Comparison of ENCODE assay signal across 8 mouse cellular contexts in genomic region chr11:5837251-5838246, GRCm38 (mm10). TPM values are rescaled to one million over a fixed set of nuclear protein-coding genes. Genes with fewer than 3 reads are reported as not detected.
DNase-seq lines count a peak whose midpoint lies in the region; ATAC-seq and TF ChIP-seq lines count a peak whose summit lies in the region.

Gene Polm, minus strand, starts transcription at chr11:5838016.

- no peaks in the 10 kb centered on the region for H3K79me3 ChIP-seq in C2C12 (ENCODE audit: low read depth)

- TF ChIP-seq POLR2A in brain, embryonic 14.5 days (IDR thresholded peaks at IDR 0.05; ENCODE audit: borderline replicate concordance, extremely low read depth, insufficient read depth, insufficient read length, poor library complexity, severe bottlenecking) = no peak
- TF ChIP-seq POLR2A in liver, adult 2 months (IDR thresholded peaks at IDR 0.05; ENCODE audit: extremely low read depth, insufficient read depth, low read length) = no peak; the same call in 1 of the 2 replicates
- TF ChIP-seq POLR2A in myocyte (IDR thresholded peaks at IDR 0.05; ENCODE audit: insufficient read length, low read depth) = peak; percentile 75

- H3K79me2 ChIP-seq in C2C12 (ENCODE audit: control insufficient read depth, insufficient read depth) (no peaks in the 10 kb centered on the region), myocyte (ENCODE audit: control insufficient read depth, insufficient read depth) (no peaks in the 10 kb centered on the region)
- no peaks in the 10 kb centered on the region for H3K79me2 ChIP-seq in liver, adult 2 months (ENCODE audit: control insufficient read depth, insufficient read depth, low read length)

- H3K4me3 ChIP-seq in C2C12 (ENCODE audit: insufficient read depth, poor library complexity, severe bottlenecking) (peak within 1 kb of the TSS; percentile 55), myocyte (peak within 1 kb of the TSS; percentile 37)
- peak within 1 kb of the TSS; percentile 82 for H3K4me3 ChIP-seq in erythroblast, embryonic 14.5 days (replicated peaks)
- peak within 1 kb of the TSS; percentile 76 for H3K4me3 ChIP-seq in heart, embryonic 11.5 days (ENCODE audit: low read depth, low read length)
- peak within 1 kb of the TSS; percentile 64 for H3K4me3 ChIP-seq in kidney, embryonic 16.5 days (ENCODE audit: low read length)
- H3K4me3 ChIP-seq in liver, adult 2 months (ENCODE audit: insufficient read depth, low read depth, low read length) = peak within 1 kb of the TSS; percentile 93

- peak within 1 kb of the TSS; percentile 76 for H3K4me2 ChIP-seq in heart, embryonic 11.5 days
- peak within 1 kb of the TSS; percentile 78 for H3K4me2 ChIP-seq in kidney, embryonic 16.5 days (replicated peaks; ENCODE audit: low read depth, low read length)
- H3K4me2 ChIP-seq in myocyte (ENCODE audit: low read depth) = peak within 1 kb of the TSS; percentile 83

- H3K36me3 ChIP-seq in C2C12 (ENCODE audit: control insufficient read depth, insufficient read depth) = peaks cover 16% of the 10 kb centered on the region
- peaks cover 9% of the 10 kb centered on the region for H3K36me3 ChIP-seq in erythroblast, embryonic 14.5 days (ENCODE audit: control insufficient read depth)
- H3K36me3 ChIP-seq in heart, embryonic 11.5 days (ENCODE audit: control insufficient read depth, insufficient read depth, low read length) = peaks cover 10% of the 10 kb centered on the region; the same call in 1 of the 2 replicates
- H3K36me3 ChIP-seq in kidney, embryonic 16.5 days (ENCODE audit: insufficient read depth, low read length) = peaks cover 21% of the 10 kb centered on the region
- H3K36me3 ChIP-seq in liver, adult 2 months (ENCODE audit: control insufficient read depth, insufficient read depth, low read length) = no peaks in the 10 kb centered on the region
- no peaks in the 10 kb centered on the region for H3K36me3 ChIP-seq in myocyte (ENCODE audit: control insufficient read depth, insufficient read depth)
- H3K36me3 ChIP-seq in splenic B cell, adult 2 months (ENCODE audit: control insufficient read depth, insufficient read depth, low read length, poor library complexity, severe bottlenecking) = no peaks in the 10 kb centered on the region

- peak; percentile 48 for TF ChIP-seq CTCF in C2C12 (IDR thresholded peaks at IDR 0.05; ENCODE audit: control insufficient read depth, insufficient read depth, insufficient read length)
- peak; percentile 70 for TF ChIP-seq CTCF in brain, embryonic 14.5 days (IDR thresholded peaks at IDR 0.05; ENCODE audit: borderline replicate concordance, extremely low read depth, insufficient read depth, insufficient read length)
- TF ChIP-seq CTCF in liver, adult 2 months (IDR thresholded peaks at IDR 0.05; ENCODE audit: low read depth, low read length) = peak; percentile 85

- H3K9ac ChIP-seq in heart, embryonic 11.5 days (ENCODE audit: low read depth, low read length) = peak within 1 kb of the TSS; percentile 81
- peak within 1 kb of the TSS; percentile 76 for H3K9ac ChIP-seq in kidney, embryonic 16.5 days (replicated peaks; ENCODE audit: low read length)
- H3K9ac ChIP-seq in liver, adult 2 months (ENCODE audit: low read depth, low read length) = peak within 1 kb of the TSS; percentile 87

- peak within 1 kb of the TSS; percentile 77 for H3K27ac ChIP-seq in heart, embryonic 11.5 days (ENCODE audit: low read depth, low read length)
- peak within 1 kb of the TSS; percentile 86 for H3K27ac ChIP-seq in kidney, embryonic 16.5 days (ENCODE audit: low read length)
- H3K27ac ChIP-seq in liver, adult 2 months (replicated peaks; ENCODE audit: insufficient read depth, low read depth, low read length) = peak within 1 kb of the TSS; percentile 64

- H3ac ChIP-seq in C2C12 (ENCODE audit: control insufficient read depth, insufficient read length, low read depth) = peak within 1 kb of the TSS; percentile 61
- H3ac ChIP-seq in myocyte (ENCODE audit: control insufficient read depth, insufficient read length) = peak within 1 kb of the TSS; percentile 3

- peaks cover 5% of the 10 kb centered on the region; the same call in 1 of the 2 replicates for H3K9me3 ChIP-seq in erythroblast, embryonic 14.5 days (ENCODE audit: control insufficient read depth, low read length)
- H3K9me3 ChIP-seq in heart, embryonic 11.5 days (replicated peaks; ENCODE audit: control insufficient read depth, low read length) = no peaks in the 10 kb centered on the region; the same call in 1 of the 2 replicates
- H3K9me3 ChIP-seq in kidney, embryonic 16.5 days (ENCODE audit: low read length) = 0 out of 2 replicates have a peak, but pooled peaks cover 2% of the 10 kb centered on the region

- DNase-seq in brain, embryonic 14.5 days (ENCODE audit: low read depth) = peak; percentile 96
- DNase-seq in liver, adult 2 months (ENCODE audit: extremely low read depth, low read depth, low spot score) = peak; percentile 76
- peak; percentile 91 for DNase-seq in splenic B cell, adult 2 months (ENCODE audit: low read depth, low spot score)

- WGBS in heart, embryonic 11.5 days (ENCODE audit: insufficient replicate concordance) = under 1% methylated on average over 63 of the region's 63 CpGs
- under 1% methylated on average over 63 of the region's 63 CpGs for WGBS in kidney, embryonic 16.5 days
- WGBS in liver, adult 2 months = under 1% methylated on average over 63 of the region's 63 CpGs

- peak; percentile 94 for ATAC-seq in heart, embryonic 11.5 days (replicated peaks; ENCODE audit: insufficient number of reproducible peaks, low FRiP score, low TSS enrichment)
- peak; percentile 97 for ATAC-seq in kidney, embryonic 16.5 days (ENCODE audit: low FRiP score, low TSS enrichment)

- H3K4me1 ChIP-seq in erythroblast, embryonic 14.5 days (ENCODE audit: control insufficient read depth) = peaks cover 22% of the 10 kb centered on the region
- H3K4me1 ChIP-seq in heart, embryonic 11.5 days (ENCODE audit: control insufficient read depth, insufficient read depth, low read length) = 0 out of 2 replicates have a peak, but pooled peaks cover 3% of the 10 kb centered on the region
- peaks cover 11% of the 10 kb centered on the region; the same call in 1 of the 2 replicates for H3K4me1 ChIP-seq in kidney, embryonic 16.5 days (ENCODE audit: insufficient read depth, low read length)
- H3K4me1 ChIP-seq in liver, adult 2 months (ENCODE audit: control insufficient read depth, insufficient read depth, low read length) = 0 out of 2 replicates have a peak, but pooled peaks cover 2% of the 10 kb centered on the region

- H3K27me3 ChIP-seq in C2C12 (ENCODE audit: control insufficient read depth, insufficient read depth, insufficient read length) (no peaks in the 10 kb centered on the region), myocyte (ENCODE audit: control insufficient read depth, insufficient read depth, insufficient read length) (no peaks in the 10 kb centered on the region)
- no peaks in the 10 kb centered on the region for H3K27me3 ChIP-seq in erythroblast, embryonic 14.5 days (ENCODE audit: control insufficient read depth)
- no peaks in the 10 kb centered on the region for H3K27me3 ChIP-seq in heart, embryonic 11.5 days (ENCODE audit: control insufficient read depth, insufficient read depth, low read length)
- H3K27me3 ChIP-seq in kidney, embryonic 16.5 days (ENCODE audit: insufficient read depth, low read length) = no peaks in the 10 kb centered on the region
- no peaks in the 10 kb centered on the region for H3K27me3 ChIP-seq in liver, adult 2 months (ENCODE audit: control insufficient read depth, insufficient read depth, low read length)
- H3K27me3 ChIP-seq in splenic B cell, adult 2 months (ENCODE audit: control insufficient read depth, insufficient read depth, low read length, poor library complexity, severe bottlenecking) = no peaks in the 10 kb centered on the region

TF ChIP-seq in C2C12, 6 proteins besides CTCF, POLR2A, EP300 and RAD21:
- TF ChIP-seq MYOD1 (IDR thresholded peaks at IDR 0.05; ENCODE audit: control insufficient read depth, insufficient read length, low read depth) (peak; percentile 59), USF1 (IDR thresholded peaks at IDR 0.05; ENCODE audit: low read depth) (no peak)

TF ChIP-seq in myocyte, 11 proteins besides CTCF, POLR2A, EP300 and RAD21:
- no peak for TF ChIP-seq USF1 (IDR thresholded peaks at IDR 0.05; ENCODE audit: low read depth)
- TF ChIP-seq E2F4 (IDR thresholded peaks at IDR 0.05; ENCODE audit: insufficient read depth) = no peak
- TF ChIP-seq SRF (IDR thresholded peaks at IDR 0.05; ENCODE audit: control insufficient read depth, insufficient read length, low read depth) = no peak
- peak; percentile 33 for TF ChIP-seq POLR2AphosphoS2 (IDR thresholded peaks at IDR 0.05; ENCODE audit: insufficient read length, low read depth)
- TF ChIP-seq MYOG (IDR thresholded peaks at IDR 0.05; ENCODE audit: control insufficient read depth in 1 of 3, insufficient read depth in 1 of 3, insufficient read length in 2 of 3, low read depth in 2 of 3) = peak; percentile 8 to 82 (median 74)
- no peak for TF ChIP-seq CEBPB (IDR thresholded peaks at IDR 0.05; ENCODE audit: insufficient read depth, poor library complexity, severe bottlenecking)
- TF ChIP-seq REST (IDR thresholded peaks at IDR 0.05; ENCODE audit: insufficient read depth, insufficient read length) = no peak
- TF ChIP-seq MAX (IDR thresholded peaks at IDR 0.05; ENCODE audit: low read depth) = no peak
- TF ChIP-seq MYOD1 (IDR thresholded peaks at IDR 0.05; ENCODE audit: control insufficient read depth in 1 of 3, insufficient read length in 2 of 3, low read depth in 2 of 3) = peak in 2 of 3 experiments; percentile 72
- TF ChIP-seq TCF3 (IDR thresholded peaks at IDR 0.05; ENCODE audit: insufficient read length, low read depth) = no peak
- TF ChIP-seq TCF12 (IDR thresholded peaks at IDR 0.05; ENCODE audit: insufficient read depth, poor library complexity, severe bottlenecking) = no peak

RNA-seq across cellular contexts. Expression of gene Polm, which starts in this region (rescaled TPM):
- polyA plus RNA-seq in C2C12 (2012; fragmentation: generic; extraction: Trizol) = 6.8 TPM
- 18.9 and 24.5 TPM in 2 replicates for polyA plus RNA-seq in brain, embryonic 14.5 days (2012; rRNA removed)
- 0.09 and 0.13 TPM in 2 replicates for polyA plus RNA-seq in erythroblast, embryonic 14.5 days (2012)
- 5.1 and 5.7 TPM in 2 replicates for polyA plus RNA-seq in heart, embryonic 11.5 days (2014; fragmentation: Nextera tagmentation; extraction: Ambion mirVana)
- 9.8 and 11.4 TPM in 2 replicates for polyA plus RNA-seq in kidney, embryonic 16.5 days (2015; fragmentation: Nextera tagmentation; extraction: Ambion mirVana)
- 2.6 and 2.7 TPM in 2 replicates for total RNA-seq in liver, adult 2 months (2014; rRNA removed)
- 8.1 and 13.3 TPM in 2 replicates for polyA plus RNA-seq in liver, adult 2 months (2012; rRNA removed)
- 4.3 TPM for polyA plus RNA-seq in myocyte (2012; fragmentation: generic; extraction: Trizol)

Comparison
In these comparisons a context has a peak if more than half of its experiments do, and no peak if none do; other contexts are left out.
1. Peak in every context shown above with its lines: DNase-seq, ATAC-seq, H3K4me3 ChIP-seq and H3K27ac ChIP-seq.
2. H3K4me3 ChIP-seq: peak in every context shown above with its lines; median percentile 93 in liver, adult 2 months; 82 in erythroblast, embryonic 14.5 days; 76 in heart, embryonic 11.5 days; 64 in kidney, embryonic 16.5 days; 55 in C2C12; 37 in myocyte.